Mouse (Mus musculus) gastrocnemius, postnatal 10 days (tissue): ENCODE measurements around the gene Mlkl. TPM values are rescaled to one million over a fixed set of nuclear protein-coding genes. Genes with fewer than 3 reads are reported as not detected.

Experiments
- total RNA-seq, 2 experiments: library from RNA; stranded (reverse); gene quantifications; 2 replicates each; pipeline ENCODE4 v1.2.3; 2021

Gene Mlkl
- total RNA-seq, 2 experiments from 2014 or later, result 1.1 to 2.6 TPM

Other genes starting within 250 kb of the Mlkl start
- gene Clec18a, start 245.8 kb downstream of the Mlkl start, total RNA-seq, result 1 to 10 TPM in 1 of 2 experiments, under 1 TPM in 1; 0.63 to 1.0 TPM
- gene Pdpr, start 243.5 kb downstream of the Mlkl start, total RNA-seq, result 10 to 100 TPM; 52.9 to 67.6 TPM
- 10 to 100 TPM; 59.3 to 66.1 TPM for gene Glg1, start 79.0 kb downstream of the Mlkl start, total RNA-seq
- gene Rfwd3, start 38.0 kb downstream of the Mlkl start, total RNA-seq, result 10 to 100 TPM in 1 of 2 experiments, 1 to 10 TPM in 1; 9.0 to 11.7 TPM
- 1 to 10 TPM; 4.6 to 6.1 TPM for gene Fa2h, start 55.6 kb upstream of the Mlkl start, total RNA-seq
- 10 to 100 TPM in 1 of 2 experiments, 1 to 10 TPM in 1; 9.7 to 11.5 TPM for gene Wdr59, start 183.9 kb upstream of the Mlkl start, total RNA-seq
- gene Znrf1, start 197.9 kb upstream of the Mlkl start, total RNA-seq, result 10 to 100 TPM; 58.7 to 68.7 TPM